Mouse (Mus musculus) bone marrow macrophage, adult 2 months (primary cell): ENCODE measurements at regions not wholly inside any gene's neighbourhood (a gene's known extent, or its start where the extent isn't known, plus 50 kb on each side); places are given as distances from the start of the nearest gene placed in this dataset.

Experiments used
- H3K27ac ChIP-seq: 2 replicates; pipeline ENCODE4 v1.5.1; 2012; ENCODE audit warnings: low read depth, low read length; ENCODE audit not compliant: insufficient read depth
- H3K4me1 ChIP-seq: 2 replicates; pipeline ENCODE4 v1.6.1; 2012; ENCODE audit warnings: low read length; ENCODE audit not compliant: control insufficient read depth, insufficient read depth
- H3K4me3 ChIP-seq: 2 replicates; pipeline ENCODE4 v1.5.1; 2012; ENCODE audit warnings: mild to moderate bottlenecking, low read length, moderate library complexity; ENCODE audit not compliant: insufficient read depth
- CTCF ChIP-seq: IDR thresholded peaks from 2 replicates; pipeline ENCODE4 v1.5.1; 2012; ENCODE audit warnings: low read depth, mild to moderate bottlenecking, low read length, moderate library complexity
- POLR2A ChIP-seq: IDR thresholded peaks from 2 replicates; pipeline ENCODE4 v1.6.1; 2012; ENCODE audit warnings: mild to moderate bottlenecking, low read depth, low read length, borderline replicate concordance

GRCm38 (mm10) chr5:132850770-132851169 lies 307.6 kb upstream of the Auts2 start:
- Histone ChIP-seq H3K4me1 (no peaks in the 10 kb centered on the region), H3K27ac (no peak overlapping the region), H3K4me3 (no peak overlapping the region)
- TF ChIP-seq POLR2A (no peak), CTCF (no peak)

- Histone ChIP-seq H3K4me1 (no peaks in the 10 kb centered on the region), H3K27ac (no peak overlapping the region), H3K4me3 (no peak overlapping the region)
- TF ChIP-seq CTCF (no peak), POLR2A (no peak)
Measured at GRCm38 (mm10) chr5:132848086-132848485, 304.9 kb upstream of the Auts2 start.

GRCm38 (mm10) chr5:132843284-132843683 lies 300.1 kb upstream of the Auts2 start:
- H3K4me1 ChIP-seq, result no peaks in the 10 kb centered on the region
- H3K4me3 ChIP-seq, result no peak overlapping the region
- no peak overlapping the region for H3K27ac ChIP-seq
- no peak for TF ChIP-seq CTCF
- no peak for TF ChIP-seq POLR2A

- Histone ChIP-seq H3K4me1 (no peaks in the 10 kb centered on the region), H3K27ac (no peak overlapping the region), H3K4me3 (no peak overlapping the region)
- TF ChIP-seq CTCF (no peak), POLR2A (no peak)
Measured at GRCm38 (mm10) chr5:132841794-132842193, 298.6 kb upstream of the Auts2 start.

- TF ChIP-seq POLR2A (no peak), CTCF (no peak)
- Histone ChIP-seq H3K4me3 (no peak overlapping the region), H3K4me1 (no peaks in the 10 kb centered on the region), H3K27ac (no peak overlapping the region)
Measured at GRCm38 (mm10) chr5:132837420-132837819, 294.3 kb upstream of the Auts2 start.

- TF ChIP-seq CTCF (no peak), POLR2A (no peak)
- Histone ChIP-seq H3K27ac (no peak overlapping the region), H3K4me3 (no peak overlapping the region), H3K4me1 (no peaks in the 10 kb centered on the region)
Measured at GRCm38 (mm10) chr5:132828993-132829392, 285.8 kb upstream of the Auts2 start.

- Histone ChIP-seq H3K27ac (no peak overlapping the region), H3K4me3 (no peak overlapping the region), H3K4me1 (no peaks in the 10 kb centered on the region)
- no peak for TF ChIP-seq POLR2A
- no peak for TF ChIP-seq CTCF
Measured at GRCm38 (mm10) chr5:132827555-132828333, 284.6 kb upstream of the Auts2 start.

GRCm38 (mm10) chr5:132826009-132826408 lies 282.9 kb upstream of the Auts2 start:
- H3K4me3 ChIP-seq, result no peak overlapping the region
- no peak for TF ChIP-seq CTCF
- TF ChIP-seq POLR2A, result no peak
- no peaks in the 10 kb centered on the region for H3K4me1 ChIP-seq
- H3K27ac ChIP-seq, result no peak overlapping the region

GRCm38 (mm10) chr5:132817665-132818064 lies 274.5 kb upstream of the Auts2 start:
- no peaks in the 10 kb centered on the region for H3K4me1 ChIP-seq
- no peak overlapping the region for H3K27ac ChIP-seq
- TF ChIP-seq CTCF, result no peak
- TF ChIP-seq POLR2A, result no peak
- H3K4me3 ChIP-seq, result no peak overlapping the region

GRCm38 (mm10) chr5:132809181-132809580 lies 266.0 kb upstream of the Auts2 start:
- Histone ChIP-seq H3K27ac (no peak overlapping the region), H3K4me1 (no peaks in the 10 kb centered on the region), H3K4me3 (no peak overlapping the region)
- no peak for TF ChIP-seq POLR2A
- TF ChIP-seq CTCF, result no peak
